Mouse (Mus musculus): ENCODE data around the gene R3hcc1l.

R3hcc1l gene

DNA sequence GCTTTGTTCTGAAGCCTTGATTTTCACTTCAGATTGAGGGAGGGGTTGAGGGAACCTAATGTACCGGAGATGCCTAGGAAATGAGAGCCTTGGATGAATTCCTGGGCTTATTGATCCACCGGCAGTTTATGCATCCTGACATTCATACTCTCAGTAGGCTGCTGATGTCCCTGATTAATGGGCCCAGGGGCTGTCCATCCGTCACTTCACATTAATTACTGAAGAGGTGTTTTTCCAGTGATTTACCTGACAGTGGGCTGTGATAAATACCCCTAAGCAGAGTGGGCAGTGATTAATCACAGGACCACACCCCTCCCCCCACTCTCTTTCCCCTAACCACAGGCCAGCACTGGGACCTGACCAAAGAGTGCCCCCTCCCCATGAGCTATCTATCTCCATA lies 22.1 kb downstream of the R3hcc1l start:
- DNase-seq (ENCODE audit: low spot score in 2 of 2): no peak

DNA sequence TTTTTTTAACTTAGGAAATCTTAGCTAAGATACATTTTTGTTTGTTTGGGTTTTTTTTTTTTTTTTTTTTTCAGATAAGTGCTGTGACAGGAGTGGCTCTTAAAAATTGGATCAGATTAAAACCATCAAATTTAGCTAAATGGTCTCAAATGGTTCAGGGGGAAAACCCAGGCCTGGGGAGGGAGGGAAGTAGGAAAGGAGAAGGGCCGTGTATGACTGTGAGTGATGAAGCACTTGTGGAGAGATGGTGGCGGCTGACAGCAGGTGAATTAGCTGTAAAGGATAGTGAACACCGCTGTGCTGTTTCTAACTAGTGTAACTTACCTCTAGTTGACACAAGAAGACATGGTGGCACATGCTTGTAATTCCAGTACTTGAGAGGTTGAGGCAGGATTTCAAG lies 40.1 kb downstream of the R3hcc1l start:
- no peak for DNase-seq (ENCODE audit: low spot score in 2 of 2)

DNA sequence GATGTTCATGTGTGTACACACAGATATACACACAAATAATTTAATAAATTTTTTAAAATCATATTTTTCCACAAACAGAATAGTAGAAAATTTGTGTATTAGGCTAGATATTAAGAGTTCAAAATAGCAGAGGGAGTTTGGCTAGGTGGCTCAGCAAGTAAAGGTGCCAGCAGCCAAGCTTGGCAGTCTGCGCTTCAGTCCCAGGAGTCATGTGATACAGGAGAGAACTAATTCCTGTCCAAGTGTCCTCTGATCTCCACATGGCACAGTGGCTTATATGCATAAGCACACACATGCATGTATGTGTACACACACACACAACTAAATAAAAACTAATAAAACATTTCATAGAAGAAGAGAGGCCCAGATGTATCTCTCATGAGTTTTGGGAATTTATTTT lies 43.4 kb downstream of the R3hcc1l start:
- no peak for DNase-seq (ENCODE audit: low spot score in 2 of 2)

DNA sequence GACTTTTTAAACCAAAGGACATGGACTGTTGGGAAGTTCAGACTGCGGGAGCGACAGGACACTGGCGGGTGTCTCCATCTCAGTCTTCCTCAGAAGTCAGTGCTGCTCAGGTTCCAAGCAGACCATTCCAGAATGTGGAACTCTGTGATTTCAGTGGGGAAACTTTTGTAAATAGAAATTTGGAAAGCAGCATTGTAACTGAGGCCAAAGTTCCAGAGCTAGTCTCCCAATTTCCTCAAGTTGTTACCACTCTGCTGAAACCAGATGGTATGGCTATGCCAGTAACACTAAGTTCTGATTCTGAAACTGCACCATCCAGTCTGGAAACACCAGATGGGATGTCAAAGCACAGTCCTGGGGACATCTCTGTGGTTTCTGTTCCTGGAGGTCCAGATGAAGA lies 44.4 kb downstream of the R3hcc1l start:
- DNase-seq (ENCODE audit: low spot score in 2 of 2): no peak

GRCm38 (mm10) chr19:42563726-42564270 lies 45.2 kb downstream of the R3hcc1l start:
- no peak for DNase-seq (ENCODE audit: low spot score in 2 of 2)

GRCm38 (mm10) chr19:42566283-42567019 lies 47.9 kb downstream of the R3hcc1l start:
- DNase-seq (ENCODE audit: low spot score in 2 of 2): no peak

DNA sequence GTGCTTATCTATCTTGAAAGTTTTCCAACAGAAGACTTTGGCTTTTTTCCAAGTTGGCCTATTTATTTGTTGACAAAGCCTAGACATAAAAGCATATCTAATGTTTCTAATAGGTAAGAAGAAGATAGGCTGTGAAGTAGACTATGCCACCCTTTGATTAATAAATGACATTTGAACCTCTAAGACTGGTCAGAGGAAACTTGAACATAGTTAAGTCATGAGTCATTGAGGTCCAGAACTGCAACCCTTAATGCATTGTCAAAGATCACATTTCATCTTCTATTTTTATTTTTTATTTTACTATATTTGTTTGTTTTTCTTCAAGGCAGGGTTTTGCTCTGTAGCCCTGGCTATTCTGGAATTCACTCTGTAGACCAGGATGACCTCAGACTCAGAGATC lies 48.5 kb downstream of the R3hcc1l start:
- DNase-seq (ENCODE audit: low spot score in 2 of 2): no peak

DNA sequence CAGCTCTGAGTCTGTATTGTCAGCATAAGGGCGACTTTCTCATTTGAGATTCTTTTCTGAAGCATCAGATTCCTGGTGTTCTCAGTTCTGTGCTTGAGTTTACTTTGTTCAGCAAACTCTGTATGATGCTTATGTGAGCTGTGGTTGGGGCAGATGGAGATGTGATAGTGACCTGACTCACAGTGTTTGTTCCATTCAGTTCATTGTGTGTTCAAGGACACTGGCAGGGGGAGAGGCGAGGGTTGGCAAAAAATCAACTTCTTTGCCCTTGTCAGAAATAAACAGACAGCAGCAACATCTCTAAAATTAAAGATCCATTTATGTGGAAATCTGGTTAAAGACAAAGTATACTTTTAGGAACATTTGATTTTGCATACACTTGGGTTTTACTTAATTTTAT lies 50.5 kb downstream of the R3hcc1l start:
- DNase-seq (ENCODE audit: low spot score in 2 of 2): no peak

- no peak for DNase-seq (ENCODE audit: low spot score in 2 of 2)
Measured at GRCm38 (mm10) chr19:42571291-42571690, 52.7 kb downstream of the R3hcc1l start.

GRCm38 (mm10) chr19:42575317-42575716 lies 56.8 kb downstream of the R3hcc1l start:
- DNase-seq (ENCODE audit: low spot score in 2 of 2): no peak

DNA sequence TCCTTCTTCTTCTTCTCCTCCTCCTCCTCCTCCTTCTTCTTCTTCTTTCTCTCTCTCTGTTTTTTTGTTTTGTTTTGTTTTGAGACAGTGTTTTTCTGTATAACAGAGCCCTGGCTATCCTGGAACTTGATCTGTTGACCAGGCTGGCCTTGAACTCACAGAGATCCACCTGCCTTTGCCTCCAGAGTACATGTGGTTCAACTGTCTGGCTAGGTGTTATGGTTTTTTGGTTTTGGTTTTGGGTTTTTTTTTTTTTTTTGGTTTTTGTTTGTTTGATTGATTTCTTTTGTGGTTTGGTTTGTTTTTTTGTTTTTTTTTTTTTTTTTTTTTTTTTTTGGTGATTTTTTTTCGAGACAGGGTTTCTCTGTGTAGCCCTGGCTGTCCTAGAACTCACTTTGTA lies 58.3 kb downstream of the R3hcc1l start:
- DNase-seq (ENCODE audit: low spot score in 2 of 2): no peak

DNA sequence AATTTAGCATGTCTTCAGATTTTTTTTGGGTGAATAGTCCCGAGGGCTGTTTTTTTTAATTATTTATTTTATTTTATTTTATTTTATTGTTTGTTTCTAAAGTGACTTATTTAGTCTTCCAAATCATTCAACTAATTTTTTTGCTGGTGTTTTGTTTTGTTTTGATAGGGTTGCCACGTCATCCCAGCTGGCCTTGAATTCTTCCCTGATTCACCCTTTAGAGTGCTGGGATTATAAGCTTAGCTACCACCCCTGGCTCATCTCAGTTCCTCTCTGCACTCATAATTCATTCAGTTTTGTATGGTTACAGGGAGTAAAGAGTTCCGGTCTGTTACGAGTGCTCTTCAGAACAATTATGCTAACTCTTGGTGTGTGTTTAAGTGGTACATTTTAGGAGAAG lies 60.1 kb downstream of the R3hcc1l start:
- no peak for DNase-seq (ENCODE audit: low spot score in 2 of 2)

- no peak for DNase-seq (ENCODE audit: low spot score in 2 of 2)
Measured at GRCm38 (mm10) chr19:42580701-42581100, 62.1 kb downstream of the R3hcc1l start.

- DNase-seq (ENCODE audit: low spot score in 2 of 2): no peak
Measured at GRCm38 (mm10) chr19:42582811-42583370, 64.3 kb downstream of the R3hcc1l start.

GRCm38 (mm10) chr19:42583677-42584076 lies 65.1 kb downstream of the R3hcc1l start:
- DNase-seq (ENCODE audit: low spot score in 2 of 2): no peak

- DNase-seq (ENCODE audit: low spot score in 2 of 2): no peak
Measured at GRCm38 (mm10) chr19:42584188-42584587, 65.6 kb downstream of the R3hcc1l start.

- DNase-seq (ENCODE audit: low spot score in 2 of 2): no peak
Measured at GRCm38 (mm10) chr19:42587704-42588103, 69.1 kb downstream of the R3hcc1l start.

- DNase-seq (ENCODE audit: low spot score in 2 of 2): no peak
Measured at GRCm38 (mm10) chr19:42589246-42589645, 70.7 kb downstream of the R3hcc1l start.

GRCm38 (mm10) chr19:42591534-42591933 lies 73.0 kb downstream of the R3hcc1l start:
- DNase-seq (ENCODE audit: low spot score in 2 of 2): no peak

DNA sequence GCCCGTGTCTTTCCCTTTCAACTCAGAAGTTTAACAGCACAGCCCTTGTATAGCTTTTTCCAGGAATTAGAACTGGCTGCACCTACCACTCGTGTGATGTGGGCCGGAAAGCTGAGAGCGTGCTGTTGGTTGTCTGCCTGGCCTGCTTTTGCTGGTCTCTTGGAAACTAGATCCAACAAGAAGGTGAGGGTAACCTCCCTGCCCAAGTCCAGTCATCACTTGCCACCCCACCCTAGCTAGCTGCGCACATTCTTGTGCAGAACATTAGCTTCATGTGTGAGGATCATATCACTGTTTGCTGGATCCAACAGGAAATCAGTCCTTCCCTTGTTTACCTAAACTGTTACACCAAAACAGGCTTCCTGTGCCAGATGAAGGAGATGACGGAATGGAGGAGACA lies 74.9 kb downstream of the R3hcc1l start:
- no peak for DNase-seq (ENCODE audit: low spot score in 2 of 2)

DNA sequence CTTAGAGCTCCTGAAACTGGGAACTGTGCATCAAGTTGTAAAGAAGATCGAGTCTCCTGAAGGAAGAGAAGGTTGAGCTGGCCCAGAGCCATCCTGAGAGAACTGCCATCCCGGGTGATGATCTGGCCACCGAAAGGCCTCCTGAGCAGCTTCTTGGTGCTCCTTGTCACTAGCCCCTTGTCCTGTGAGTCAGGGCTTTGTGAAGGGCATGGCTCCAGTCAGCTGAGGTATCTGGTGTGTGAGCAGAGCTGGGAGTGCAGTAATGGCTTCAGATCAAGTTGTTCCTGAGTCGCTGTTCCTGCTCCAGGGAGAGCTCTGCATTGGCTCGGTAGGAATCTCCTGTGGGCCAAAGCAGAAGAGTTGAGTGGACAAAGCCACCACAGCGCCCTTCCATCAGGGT lies 76.5 kb downstream of the R3hcc1l start:
- no peak for DNase-seq (ENCODE audit: low spot score in 2 of 2)

DNA sequence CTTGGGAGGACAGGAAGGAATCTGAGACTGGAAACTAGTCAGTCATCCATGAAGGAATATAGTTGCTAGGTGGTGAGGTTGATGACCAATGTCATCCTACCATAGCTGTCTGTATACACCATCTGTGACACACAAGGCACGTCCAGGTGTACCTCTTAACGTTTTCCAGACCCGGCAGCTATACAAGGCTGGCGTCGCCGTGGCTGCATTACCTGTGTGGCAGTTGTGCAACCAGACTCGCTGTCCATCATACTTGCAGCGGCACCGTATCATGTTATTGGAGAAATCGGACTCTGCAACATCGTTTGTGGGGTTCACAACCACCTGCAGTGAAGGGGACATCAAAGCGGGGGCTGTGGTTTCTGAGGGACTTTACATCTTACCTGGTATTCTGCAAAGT lies 78.7 kb downstream of the R3hcc1l start:
- DNase-seq (ENCODE audit: low spot score in 2 of 2): no peak

GRCm38 (mm10) chr19:42597896-42598295 lies 79.3 kb downstream of the R3hcc1l start:
- peak; percentile 14 to 28 for DNase-seq (ENCODE audit: low spot score in 2 of 2)
